Mouse (Mus musculus): ENCODE measurements at regions not wholly inside any gene's neighbourhood (a gene's known extent, or its start where the extent isn't known, plus 50 kb on each side); places are given as distances from the start of the nearest gene placed in this dataset.
A peak's percentile ranks its signal among the peaks of the same experiment; 100 is the strongest.

GRCm38 (mm10) chr16:90666271-90666986 is 60.8 kb downstream of the Mis18a start:
- DNase-seq (ENCODE audit: low read depth, low spot score): no peak

GRCm38 (mm10) chr16:90664086-90664485 is 63.1 kb downstream of the Mis18a start:
- no peak for DNase-seq (ENCODE audit: low read depth, low spot score)

GRCm38 (mm10) chr16:90658050-90658449 is 69.2 kb downstream of the Mis18a start:
- DNase-seq (ENCODE audit: low read depth, low spot score): no peak

GRCm38 (mm10) chr16:90657027-90657426 is 70.2 kb downstream of the Mis18a start:
- no peak for DNase-seq (ENCODE audit: low read depth, low spot score)

GRCm38 (mm10) chr16:90656571-90657011 is 70.6 kb downstream of the Mis18a start:
- peak; percentile 40 for DNase-seq (ENCODE audit: low read depth, low spot score)

- DNase-seq (ENCODE audit: low read depth, low spot score): no peak
These were observed 72.4 kb downstream of the Mis18a start for GRCm38 (mm10) chr16:90654853-90655252.

- DNase-seq (ENCODE audit: low read depth, low spot score): no peak
These were observed 74.4 kb downstream of the Mis18a start for GRCm38 (mm10) chr16:90652821-90653220.

GRCm38 (mm10) chr16:90648161-90648560 is 79.0 kb downstream of the Mis18a start:
- DNase-seq (ENCODE audit: low read depth, low spot score): no peak

- DNase-seq (ENCODE audit: low read depth, low spot score): no peak
These were observed 84.5 kb downstream of the Mis18a start for GRCm38 (mm10) chr16:90642671-90643070.

GRCm38 (mm10) chr16:90635216-90635615 is 92.0 kb downstream of the Mis18a start:
- DNase-seq (ENCODE audit: low read depth, low spot score): no peak

- DNase-seq (ENCODE audit: low read depth, low spot score): no peak
These were observed 97.2 kb downstream of the Mis18a start for GRCm38 (mm10) chr16:90629976-90630375.

GRCm38 (mm10) chr16:90629121-90629930 is 97.9 kb downstream of the Mis18a start:
- peak; percentile 45 for DNase-seq (ENCODE audit: low read depth, low spot score)

- DNase-seq (ENCODE audit: low read depth, low spot score): no peak
These were observed 98.5 kb downstream of the Mis18a start for GRCm38 (mm10) chr16:90628605-90629120.

- no peak for DNase-seq (ENCODE audit: low read depth, low spot score)
These were observed 101.1 kb downstream of the Mis18a start for GRCm38 (mm10) chr16:90626035-90626670.

- DNase-seq (ENCODE audit: low read depth, low spot score): no peak
These were observed 101.7 kb downstream of the Mis18a start for GRCm38 (mm10) chr16:90625301-90626034.

GRCm38 (mm10) chr16:90624039-90624625 is 103.1 kb downstream of the Mis18a start:
- no peak for DNase-seq (ENCODE audit: low read depth, low spot score)

- no peak for DNase-seq (ENCODE audit: low read depth, low spot score)
These were observed 104.5 kb downstream of the Mis18a start for GRCm38 (mm10) chr16:90622677-90623225.

- no peak for DNase-seq (ENCODE audit: low read depth, low spot score)
These were observed 105.3 kb downstream of the Mis18a start for GRCm38 (mm10) chr16:90621761-90622411.

GRCm38 (mm10) chr16:90619565-90620311 is 107.5 kb downstream of the Mis18a start:
- no peak for DNase-seq (ENCODE audit: low read depth, low spot score)

All from embryo, embryonic 11.5 days (tissue).